Mouse (Mus musculus): ENCODE measurements at regions not wholly inside any gene's neighbourhood (a gene's known extent, or its start where the extent isn't known, plus 50 kb on each side); places are given as distances from the start of the nearest gene placed in this dataset.

- DNase-seq: no peak
- TF ChIP-seq POLR2A (IDR thresholded peaks at IDR 0.05; ENCODE audit: control insufficient read depth, extremely low read depth, insufficient read depth, low read length, poor library complexity): no peak
- TF ChIP-seq CTCF (IDR thresholded peaks at IDR 0.05; ENCODE audit: borderline replicate concordance, control insufficient read depth, extremely low read depth, insufficient read depth, low read length, poor library complexity): no peak
- H3K27ac ChIP-seq (ENCODE audit: control insufficient read depth, insufficient read depth, low read length): peak overlapping the region; percentile 32
- H3K36me3 ChIP-seq (ENCODE audit: control insufficient read depth, insufficient read depth, low read length): no peaks in the 10 kb centered on the region
- H3K27me3 ChIP-seq (ENCODE audit: control insufficient read depth, insufficient read depth, low read length): no peaks in the 10 kb centered on the region
- WGBS: 47% methylated on average over 5 of the region's 5 CpGs
- no peak overlapping the region for H3K4me3 ChIP-seq (ENCODE audit: control insufficient read depth, insufficient read depth, low read length)
- H3K4me1 ChIP-seq (replicated peaks; ENCODE audit: control insufficient read depth, insufficient read depth, low read length): peaks cover 4% of the 10 kb centered on the region
Measured at GRCm38 (mm10) chr2:78980019-78980418, 112.1 kb downstream of the Ube2e3 start.

GRCm38 (mm10) chr2:78980661-78981229, 112.8 kb downstream of the Ube2e3 start:
- TF ChIP-seq POLR2A (IDR thresholded peaks at IDR 0.05; ENCODE audit: control insufficient read depth, extremely low read depth, insufficient read depth, low read length, poor library complexity) (no peak), CTCF (IDR thresholded peaks at IDR 0.05; ENCODE audit: borderline replicate concordance, control insufficient read depth, extremely low read depth, insufficient read depth, low read length, poor library complexity) (no peak)
- peaks cover 4% of the 10 kb centered on the region for H3K4me1 ChIP-seq (replicated peaks; ENCODE audit: control insufficient read depth, insufficient read depth, low read length)
- DNase-seq: no peak
- no peak overlapping the region for H3K4me3 ChIP-seq (ENCODE audit: control insufficient read depth, insufficient read depth, low read length)
- H3K36me3 ChIP-seq (ENCODE audit: control insufficient read depth, insufficient read depth, low read length): no peaks in the 10 kb centered on the region
- WGBS: 88% methylated on average over 1 of the region's 1 CpGs
- no peaks in the 10 kb centered on the region for H3K27me3 ChIP-seq (ENCODE audit: control insufficient read depth, insufficient read depth, low read length)
- H3K27ac ChIP-seq (ENCODE audit: control insufficient read depth, insufficient read depth, low read length): no peak overlapping the region; the same call in 1 of the 2 replicates

- Histone ChIP-seq H3K4me1 (replicated peaks; ENCODE audit: control insufficient read depth, insufficient read depth, low read length) (peaks cover 7% of the 10 kb centered on the region), H3K36me3 (ENCODE audit: control insufficient read depth, insufficient read depth, low read length) (no peaks in the 10 kb centered on the region), H3K4me3 (ENCODE audit: control insufficient read depth, insufficient read depth, low read length) (no peak overlapping the region), H3K27me3 (ENCODE audit: control insufficient read depth, insufficient read depth, low read length) (no peaks in the 10 kb centered on the region), H3K27ac (ENCODE audit: control insufficient read depth, insufficient read depth, low read length) (no peak overlapping the region)
- TF ChIP-seq CTCF (IDR thresholded peaks at IDR 0.05; ENCODE audit: borderline replicate concordance, control insufficient read depth, extremely low read depth, insufficient read depth, low read length, poor library complexity) (no peak), POLR2A (IDR thresholded peaks at IDR 0.05; ENCODE audit: control insufficient read depth, extremely low read depth, insufficient read depth, low read length, poor library complexity) (no peak)
- no peak for DNase-seq
Measured at GRCm38 (mm10) chr2:78983347-78983746, 115.4 kb downstream of the Ube2e3 start.

GRCm38 (mm10) chr2:78983944-78984498, 116.1 kb downstream of the Ube2e3 start:
- no peak overlapping the region for H3K27ac ChIP-seq (ENCODE audit: control insufficient read depth, insufficient read depth, low read length)
- TF ChIP-seq POLR2A (IDR thresholded peaks at IDR 0.05; ENCODE audit: control insufficient read depth, extremely low read depth, insufficient read depth, low read length, poor library complexity): no peak
- TF ChIP-seq CTCF (IDR thresholded peaks at IDR 0.05; ENCODE audit: borderline replicate concordance, control insufficient read depth, extremely low read depth, insufficient read depth, low read length, poor library complexity): no peak
- no peaks in the 10 kb centered on the region for H3K27me3 ChIP-seq (ENCODE audit: control insufficient read depth, insufficient read depth, low read length)
- no peaks in the 10 kb centered on the region for H3K36me3 ChIP-seq (ENCODE audit: control insufficient read depth, insufficient read depth, low read length)
- no peak overlapping the region for H3K4me3 ChIP-seq (ENCODE audit: control insufficient read depth, insufficient read depth, low read length)
- H3K4me1 ChIP-seq (replicated peaks; ENCODE audit: control insufficient read depth, insufficient read depth, low read length): peaks cover 3% of the 10 kb centered on the region
- no peak for DNase-seq
- 85% methylated on average over 5 of the region's 5 CpGs for WGBS

- 96% methylated on average over 7 of the region's 7 CpGs for WGBS
- no peak overlapping the region for H3K4me3 ChIP-seq (ENCODE audit: control insufficient read depth, insufficient read depth, low read length)
- no peak for TF ChIP-seq CTCF (IDR thresholded peaks at IDR 0.05; ENCODE audit: borderline replicate concordance, control insufficient read depth, extremely low read depth, insufficient read depth, low read length, poor library complexity)
- no peak for TF ChIP-seq POLR2A (IDR thresholded peaks at IDR 0.05; ENCODE audit: control insufficient read depth, extremely low read depth, insufficient read depth, low read length, poor library complexity)
- H3K36me3 ChIP-seq (ENCODE audit: control insufficient read depth, insufficient read depth, low read length): no peaks in the 10 kb centered on the region
- no peak overlapping the region for H3K27ac ChIP-seq (ENCODE audit: control insufficient read depth, insufficient read depth, low read length)
- no peaks in the 10 kb centered on the region for H3K27me3 ChIP-seq (ENCODE audit: control insufficient read depth, insufficient read depth, low read length)
- no peak for DNase-seq
- H3K4me1 ChIP-seq (replicated peaks; ENCODE audit: control insufficient read depth, insufficient read depth, low read length): peaks cover 3% of the 10 kb centered on the region; the same call in 1 of the 2 replicates
Measured at GRCm38 (mm10) chr2:78986984-78987383, 119.1 kb downstream of the Ube2e3 start.

GRCm38 (mm10) chr2:78987388-78987787, 119.5 kb downstream of the Ube2e3 start:
- no peak overlapping the region for H3K4me3 ChIP-seq (ENCODE audit: control insufficient read depth, insufficient read depth, low read length)

More at GRCm38 (mm10) chr2:78987388-78987787, 119.5 kb downstream of the Ube2e3 start:
- Histone ChIP-seq H3K36me3 (ENCODE audit: control insufficient read depth, insufficient read depth, low read length) (no peaks in the 10 kb centered on the region), H3K27me3 (ENCODE audit: control insufficient read depth, insufficient read depth, low read length) (no peaks in the 10 kb centered on the region), H3K27ac (ENCODE audit: control insufficient read depth, insufficient read depth, low read length) (no peak overlapping the region), H3K4me1 (replicated peaks; ENCODE audit: control insufficient read depth, insufficient read depth, low read length) (peaks cover 3% of the 10 kb centered on the region; the same call in 1 of the 2 replicates)
- no peak for TF ChIP-seq POLR2A (IDR thresholded peaks at IDR 0.05; ENCODE audit: control insufficient read depth, extremely low read depth, insufficient read depth, low read length, poor library complexity)
- TF ChIP-seq CTCF (IDR thresholded peaks at IDR 0.05; ENCODE audit: borderline replicate concordance, control insufficient read depth, extremely low read depth, insufficient read depth, low read length, poor library complexity): no peak
- no peak for DNase-seq
- WGBS: over 99% methylated on average over 3 of the region's 3 CpGs
